Mouse (Mus musculus) heart, adult 2 months (tissue): ENCODE measurements around the gene Dera.

Source experiments
- CTCF ChIP-seq: fragments of 200-600 bp; IDR thresholded peaks from 2 replicates; pipeline ENCODE4 v1.8.1; 2022; ENCODE audit warnings: antibody characterized with exemption, mild to moderate bottlenecking, moderate library complexity
- POLR2A ChIP-seq: fragments of 200-500 bp; IDR thresholded peaks from 2 replicates; pipeline ENCODE4 v1.6.1; 2011; ENCODE audit warnings: mild to moderate bottlenecking, low read depth, low read length, control low read depth; ENCODE audit not compliant: insufficient read depth

DNA sequence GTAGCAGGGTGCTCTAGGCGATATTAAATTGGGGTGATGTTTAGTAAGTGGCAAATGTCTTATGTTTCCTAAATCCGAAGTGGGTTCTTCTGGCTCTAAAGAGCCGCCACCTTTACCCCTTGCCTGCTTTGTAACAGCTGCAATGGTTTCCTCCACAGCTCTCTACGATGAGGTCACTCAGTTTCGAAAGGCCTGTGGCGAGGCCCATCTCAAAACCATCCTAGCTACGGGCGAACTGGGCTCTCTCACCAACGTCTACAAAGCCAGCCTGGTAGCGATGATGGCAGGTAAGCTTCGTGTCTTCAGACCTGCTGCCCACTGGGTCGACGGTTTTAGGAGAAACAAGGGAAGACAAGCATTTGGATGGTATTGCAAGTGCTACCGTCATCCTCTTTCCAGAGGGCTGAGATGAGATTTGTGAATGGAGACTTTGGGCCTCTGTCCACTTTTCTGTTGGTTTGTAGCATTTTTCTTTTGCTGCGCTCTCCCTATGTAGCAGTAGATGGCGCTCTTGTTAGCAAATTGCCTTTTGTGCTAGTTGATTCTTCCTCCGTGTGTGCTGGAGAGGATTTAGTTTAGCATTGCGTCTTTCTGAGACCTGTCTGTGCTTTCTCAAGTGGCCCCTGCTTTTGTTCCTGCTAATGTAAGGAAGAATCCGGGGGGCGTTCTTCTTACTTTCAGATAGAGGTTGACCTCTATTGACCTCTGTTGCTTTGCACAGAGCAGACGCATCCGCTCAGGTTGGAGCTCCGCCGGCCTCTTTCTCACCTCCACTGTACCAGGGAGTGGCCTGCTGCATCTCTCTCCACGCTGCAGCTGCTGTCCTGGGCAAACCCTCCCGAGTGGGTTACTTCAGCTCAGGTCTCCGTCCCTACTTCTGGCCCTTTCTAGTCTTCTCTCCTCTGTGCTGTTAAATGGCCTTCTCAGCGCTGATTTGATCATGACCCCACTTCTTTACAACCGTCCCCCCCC, 42.5 kb downstream of the Dera start:
- TF ChIP-seq POLR2A = no peak
- peak; percentile 61 for TF ChIP-seq CTCF
